Mouse (Mus musculus) midbrain, embryonic 11.5 days (tissue): ENCODE measurements around the gene Mgea5. TPM values are rescaled to one million over a fixed set of nuclear protein-coding genes. Genes with fewer than 3 reads are reported as not detected.
A peak's percentile ranks its signal among the peaks of the same experiment; 100 is the strongest.

Experiments
- ATAC-seq: fragments of 200-750 bp; cut with Nextera tagmentation; 2 replicates; pipeline ENCODE4 v1.8.0; 2017; ENCODE audit warnings: moderate TSS enrichment, moderate library complexity; ENCODE audit not compliant: low FRiP score
- DNase-seq: peaks from one replicate; pipeline ENCODE4 v3.0.0; 2015; ENCODE audit warnings: low spot score; ENCODE audit errors: missing footprints
- H3K27ac ChIP-seq: fragments of 300-500 bp; sonication (generic); 2 replicates; pipeline ENCODE4 v1.5.1; 2014; ENCODE audit warnings: low read depth, low read length
- H3K27me3 ChIP-seq: fragments of 300-500 bp; sonication (generic); 2 replicates; pipeline ENCODE4 v1.6.1; 2014; ENCODE audit warnings: mild to moderate bottlenecking, low read length, moderate library complexity, mixed read lengths; ENCODE audit not compliant: control insufficient read depth, insufficient read depth
- H3K36me3 ChIP-seq: fragments of 300-500 bp; sonication (generic); 2 replicates; pipeline ENCODE4 v1.6.1; 2014; ENCODE audit warnings: mild to moderate bottlenecking, low read length, moderate library complexity, mixed read lengths; ENCODE audit not compliant: control insufficient read depth, insufficient read depth
- H3K4me1 ChIP-seq: fragments of 300-500 bp; sonication (generic); 2 replicates; pipeline ENCODE4 v1.6.1; 2014; ENCODE audit warnings: low read length; ENCODE audit not compliant: control insufficient read depth, insufficient read depth
- H3K4me2 ChIP-seq: fragments of 300-500 bp; sonication (generic); 2 replicates; pipeline ENCODE4 v1.6.1; 2014; ENCODE audit warnings: mild to moderate bottlenecking, moderate library complexity
- H3K4me3 ChIP-seq: fragments of 300-500 bp; sonication (generic); 2 replicates; pipeline ENCODE4 v1.5.1; 2014; ENCODE audit warnings: low read depth, low read length
- H3K9ac ChIP-seq: fragments of 300-500 bp; sonication (generic); 2 replicates; pipeline ENCODE4 v1.6.1; 2014; ENCODE audit warnings: low read length
- H3K9me3 ChIP-seq: fragments of 300-500 bp; sonication (generic); 2 replicates; pipeline ENCODE4 v1.6.1; 2016; ENCODE audit warnings: low read length; ENCODE audit not compliant: control insufficient read depth
- WGBS: fragments of 180-500 bp; shearing (Covaris S2); extraction: QIAGEN DNeasy Blood & Tissue Kit; methylation state at CpG from one replicate; pipeline ENCODE4 v1.1.7; 2014; 5-methylcytosine and 5-hydroxymethylcytosine counted together
- polyA plus RNA-seq: library from polyadenylated mRNA; unstranded; fragments of >200 nt; fragmentation: Nextera tagmentation; extraction: Ambion mirVana; gene quantifications from 2 replicates; pipeline ENCODE4 v1.2.1, GENCODE M21; 2014

Mgea5 gene
- polyA plus RNA-seq, 1 experiment from 2014 or later: 68.8 TPM

- Histone ChIP-seq H3K4me2 (peak overlapping the region; percentile 93), H3K4me3 (peak overlapping the region; percentile 85), H3K9ac (no peak overlapping the region), H3K36me3 (0 out of 2 replicates have a peak, but pooled peaks cover 2% of the 10 kb centered on the region), H3K9me3 (no peaks in the 10 kb centered on the region), H3K27me3 (peaks cover 41% of the 10 kb centered on the region), H3K27ac (no peak overlapping the region), H3K4me1 (peaks cover 12% of the 10 kb centered on the region)
- DNase-seq: no peak
- ATAC-seq: no peak
- 56% methylated on average over 9 of the region's 9 CpGs for WGBS
Measured at GRCm38 (mm10) chr19:45748206-45748605, 35.4 kb downstream of the Mgea5 start.

GRCm38 (mm10) chr19:45747028-45747867, 36.4 kb downstream of the Mgea5 start:
- Histone ChIP-seq H3K9ac (no peak overlapping the region), H3K4me1 (peaks cover 21% of the 10 kb centered on the region), H3K27ac (no peak overlapping the region), H3K4me3 (no peak overlapping the region), H3K9me3 (no peaks in the 10 kb centered on the region), H3K36me3 (0 out of 2 replicates have a peak, but pooled peaks cover 2% of the 10 kb centered on the region), H3K4me2 (no peak overlapping the region), H3K27me3 (peaks cover 51% of the 10 kb centered on the region)
- ATAC-seq (no peak), DNase-seq (peak; percentile 99)
- 40% methylated on average over 11 of the region's 11 CpGs for WGBS

GRCm38 (mm10) chr19:45746153-45747020, 37.2 kb downstream of the Mgea5 start:
- peak; percentile 31; the same call in 1 of the 2 replicates for ATAC-seq
- Histone ChIP-seq H3K9me3 (no peaks in the 10 kb centered on the region), H3K36me3 (no peaks in the 10 kb centered on the region), H3K4me2 (no peak overlapping the region), H3K27ac (no peak overlapping the region), H3K4me1 (peaks cover 24% of the 10 kb centered on the region), H3K9ac (no peak overlapping the region), H3K27me3 (peaks cover 59% of the 10 kb centered on the region), H3K4me3 (no peak overlapping the region)
- DNase-seq: peak; percentile 98
- 8% methylated on average over 29 of the region's 29 CpGs for WGBS

- ATAC-seq (no peak), DNase-seq (peak; percentile 92)
- Histone ChIP-seq H3K4me2 (no peak overlapping the region), H3K27ac (no peak overlapping the region), H3K4me1 (peaks cover 24% of the 10 kb centered on the region), H3K27me3 (peaks cover 67% of the 10 kb centered on the region), H3K9ac (no peak overlapping the region), H3K36me3 (no peaks in the 10 kb centered on the region), H3K9me3 (no peaks in the 10 kb centered on the region), H3K4me3 (no peak overlapping the region)
- WGBS: 1% methylated on average over 32 of the region's 32 CpGs
Measured at GRCm38 (mm10) chr19:45745344-45746152, 38.1 kb downstream of the Mgea5 start.

- no peak overlapping the region for H3K4me3 ChIP-seq
- ATAC-seq: no peak
- peak; percentile 92 for DNase-seq
- 16% methylated on average over 7 of the region's 7 CpGs for WGBS
- H3K27ac ChIP-seq: no peak overlapping the region
- H3K27me3 ChIP-seq: peaks cover 85% of the 10 kb centered on the region
- peaks cover 20% of the 10 kb centered on the region for H3K4me1 ChIP-seq
- no peak overlapping the region for H3K9ac ChIP-seq
- no peak overlapping the region for H3K4me2 ChIP-seq
- H3K36me3 ChIP-seq: no peaks in the 10 kb centered on the region
- H3K9me3 ChIP-seq: no peaks in the 10 kb centered on the region
Measured at GRCm38 (mm10) chr19:45743619-45744018, 40.0 kb downstream of the Mgea5 start.

- ATAC-seq (no peak), DNase-seq (peak; percentile 92)
- no peak overlapping the region; the same call in 1 of the 2 replicates for H3K9ac ChIP-seq
- H3K9me3 ChIP-seq: no peaks in the 10 kb centered on the region
- peak overlapping the region; percentile 38 for H3K4me3 ChIP-seq
- no peaks in the 10 kb centered on the region for H3K36me3 ChIP-seq
- WGBS: 1% methylated on average over 18 of the region's 44 CpGs
- H3K27me3 ChIP-seq: peaks cover 91% of the 10 kb centered on the region
- peak overlapping the region; percentile 61 for H3K4me2 ChIP-seq
- no peak overlapping the region for H3K27ac ChIP-seq
- peaks cover 17% of the 10 kb centered on the region for H3K4me1 ChIP-seq
Measured at GRCm38 (mm10) chr19:45742984-45743575, 40.6 kb downstream of the Mgea5 start.

- ATAC-seq: no peak
- Histone ChIP-seq H3K9me3 (no peaks in the 10 kb centered on the region), H3K4me1 (peaks cover 22% of the 10 kb centered on the region), H3K4me3 (peak within 1 kb of the TSS; percentile 38), H3K4me2 (peak within 1 kb of the TSS; percentile 61), H3K9ac (peak within 1 kb of the TSS; percentile 47), H3K27me3 (peaks cover 98% of the 10 kb centered on the region), H3K27ac (no peak within 1 kb of the TSS), H3K36me3 (no peaks in the 10 kb centered on the region)
- WGBS: under 1% methylated on average over 38 of the region's 68 CpGs
- peak; percentile 94 for DNase-seq
Measured at GRCm38 (mm10) chr19:45742218-45742983, 41.2 kb downstream of the Mgea5 start, which contains the start of gene Fgf8. Fgf8 (minus strand) TSS chr19:45742915.
